Mouse (Mus musculus) intestine, postnatal 0 days (tissue): ENCODE results near the gene Odc1. TPM values are rescaled to one million over a fixed set of nuclear protein-coding genes. Genes with fewer than 3 reads are reported as not detected.
"Not testable (repeated sequence)": the region's sequence is repeated elsewhere in the genome, so short reads cannot be mapped to it uniquely, and the experiment has no call there.

Experiments used
- ATAC-seq: fragments of 200-750 bp; cut with Nextera tagmentation; 2 replicates; pipeline ENCODE4 v1.8.0; 2017; ENCODE audit warnings: mild to moderate bottlenecking, moderate TSS enrichment, moderate library complexity
- H3K27ac ChIP-seq: fragments of 300-500 bp; sonication (generic); 2 replicates; pipeline ENCODE4 v1.5.1; 2014; ENCODE audit warnings: mild to moderate bottlenecking, low read depth, low read length, moderate library complexity
- H3K27me3 ChIP-seq: fragments of 300-500 bp; sonication (generic); replicated peaks from 2 replicates; pipeline ENCODE4 v1.6.1; 2014; ENCODE audit warnings: low read length, mixed read lengths; ENCODE audit not compliant: control insufficient read depth, insufficient read depth
- H3K36me3 ChIP-seq: fragments of 300-500 bp; sonication (generic); 2 replicates; pipeline ENCODE4 v1.6.1; 2014; ENCODE audit warnings: mild to moderate bottlenecking, moderate library complexity; ENCODE audit not compliant: control insufficient read depth, insufficient read depth
- H3K4me1 ChIP-seq: fragments of 300-500 bp; sonication (generic); replicated peaks from 2 replicates; pipeline ENCODE4 v1.6.1; 2014; ENCODE audit warnings: antibody characterized with exemption, low read length, mixed read lengths; ENCODE audit not compliant: control insufficient read depth, insufficient read depth
- H3K4me2 ChIP-seq: fragments of 300-500 bp; sonication (generic); replicated peaks from 2 replicates; pipeline ENCODE4 v1.6.1; 2014; ENCODE audit warnings: low read depth, mild to moderate bottlenecking, moderate library complexity
- H3K4me3 ChIP-seq: fragments of 300-500 bp; sonication (generic); 2 replicates; pipeline ENCODE4 v1.5.1; 2014; ENCODE audit warnings: low read depth, low read length
- H3K9ac ChIP-seq: fragments of 300-500 bp; sonication (generic); 2 replicates; pipeline ENCODE4 v1.6.1; 2014; ENCODE audit warnings: mild to moderate bottlenecking, low read depth, low read length
- H3K9me3 ChIP-seq: fragments of 300-500 bp; sonication (generic); 2 replicates; pipeline ENCODE4 v1.6.1; 2016; ENCODE audit warnings: mixed run types; ENCODE audit not compliant: control insufficient read depth
- CTCF ChIP-seq: sonication (generic); IDR thresholded peaks from 2 replicates; pipeline ENCODE4 v1.5.1; 2016; ENCODE audit warnings: low read depth, mild to moderate bottlenecking, control low read depth, antibody characterized with exemption, moderate library complexity
- WGBS: fragments of 180-500 bp; shearing (Covaris S2); extraction: QIAGEN DNeasy Blood & Tissue Kit; methylation state at CpG from one replicate; pipeline ENCODE4 v1.1.7; 2014; 5-methylcytosine and 5-hydroxymethylcytosine counted together
- polyA plus RNA-seq: library from polyadenylated mRNA; unstranded; fragments of >200 nt; fragmentation: Nextera tagmentation; extraction: Ambion mirVana; gene quantifications from 2 replicates; pipeline ENCODE4 v1.2.1, GENCODE M21; 2015

Odc1 gene
- polyA plus RNA-seq, 1 experiment from 2014 or later = 87.8 TPM

DNA sequence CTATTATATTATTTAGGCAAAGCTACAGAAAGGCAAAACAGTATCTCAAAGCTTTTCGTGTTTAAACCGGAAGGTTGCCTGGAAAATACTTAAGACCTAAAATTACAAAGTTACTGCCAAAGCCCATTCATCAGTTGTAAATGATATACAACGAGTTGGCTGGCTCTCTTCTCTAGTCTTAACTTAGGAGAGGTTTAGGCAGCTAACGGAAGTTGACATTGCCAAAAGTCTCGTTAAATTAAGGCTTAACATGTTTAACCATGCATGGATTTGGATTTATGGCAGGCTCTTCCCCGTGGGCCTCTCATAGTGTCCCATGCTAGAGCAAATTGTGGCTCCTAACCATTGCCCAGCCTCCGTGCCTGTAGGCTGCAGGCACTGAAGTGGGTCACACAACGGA lies 1.3 kb downstream of the Odc1 start:
- TF ChIP-seq CTCF = no peak
- H3K9ac ChIP-seq = peak overlapping the region; percentile 78
- H3K4me2 ChIP-seq = peak overlapping the region; percentile 74
- H3K4me1 ChIP-seq = peaks cover 9% of the 10 kb centered on the region; the same call in 1 of the 2 replicates
- WGBS = 2% methylated on average over 8 of the region's 8 CpGs
- peak overlapping the region; percentile 89 for H3K4me3 ChIP-seq
- H3K36me3 ChIP-seq = peaks cover 36% of the 10 kb centered on the region
- H3K9me3 ChIP-seq = no peaks in the 10 kb centered on the region
- H3K27me3 ChIP-seq = no peaks in the 10 kb centered on the region
- H3K27ac ChIP-seq = no peak overlapping the region
- no peak for ATAC-seq

DNA sequence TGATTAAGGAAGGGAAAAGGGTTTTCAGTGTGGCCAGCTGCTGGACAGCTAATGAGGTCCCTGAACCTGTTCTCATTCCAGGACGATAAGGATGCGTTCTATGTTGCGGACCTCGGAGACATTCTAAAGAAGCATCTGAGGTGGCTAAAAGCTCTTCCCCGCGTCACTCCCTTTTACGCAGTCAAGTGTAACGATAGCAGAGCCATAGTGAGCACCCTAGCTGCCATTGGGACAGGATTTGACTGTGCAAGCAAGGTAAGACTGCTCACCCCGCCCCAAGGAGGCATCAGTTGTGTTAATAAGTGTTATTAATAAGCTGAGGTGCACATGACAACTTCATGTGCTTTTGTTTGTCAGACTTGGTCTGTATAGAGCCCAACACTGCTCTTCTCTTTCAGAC lies 3.0 kb downstream of the Odc1 start:
- 90% methylated on average over 9 of the region's 9 CpGs for WGBS
- not testable (repeated sequence) for H3K9me3 ChIP-seq, H3K4me3 ChIP-seq, H3K27me3 ChIP-seq, ATAC-seq, H3K27ac ChIP-seq, H3K4me1 ChIP-seq, H3K4me2 ChIP-seq, H3K9ac ChIP-seq
- H3K36me3 ChIP-seq = peaks cover 36% of the 10 kb centered on the region

GRCm38 (mm10) chr12:17548505-17548904 lies 3.9 kb downstream of the Odc1 start:
- 63% methylated on average over 5 of the region's 5 CpGs for WGBS
- Histone ChIP-seq H3K4me1 (peaks cover 9% of the 10 kb centered on the region; the same call in 1 of the 2 replicates), H3K27me3 (no peaks in the 10 kb centered on the region), H3K36me3 (peaks cover 36% of the 10 kb centered on the region), H3K27ac (no peak overlapping the region), H3K4me3 (no peak overlapping the region), H3K9ac (no peak overlapping the region), H3K4me2 (no peak overlapping the region), H3K9me3 (no peaks in the 10 kb centered on the region)
- TF ChIP-seq CTCF = no peak
- no peak for ATAC-seq

GRCm38 (mm10) chr12:17549421-17549820 lies 4.8 kb downstream of the Odc1 start:
- H3K9me3 ChIP-seq, H3K27ac ChIP-seq, ATAC-seq, H3K27me3 ChIP-seq, H3K4me2 ChIP-seq, H3K4me1 ChIP-seq, H3K4me3 ChIP-seq, H3K9ac ChIP-seq: not testable (repeated sequence)
- whole genome bisulfite sequencing = 77% methylated on average over 5 of the region's 5 CpGs
- peaks cover 36% of the 10 kb centered on the region for H3K36me3 ChIP-seq

DNA sequence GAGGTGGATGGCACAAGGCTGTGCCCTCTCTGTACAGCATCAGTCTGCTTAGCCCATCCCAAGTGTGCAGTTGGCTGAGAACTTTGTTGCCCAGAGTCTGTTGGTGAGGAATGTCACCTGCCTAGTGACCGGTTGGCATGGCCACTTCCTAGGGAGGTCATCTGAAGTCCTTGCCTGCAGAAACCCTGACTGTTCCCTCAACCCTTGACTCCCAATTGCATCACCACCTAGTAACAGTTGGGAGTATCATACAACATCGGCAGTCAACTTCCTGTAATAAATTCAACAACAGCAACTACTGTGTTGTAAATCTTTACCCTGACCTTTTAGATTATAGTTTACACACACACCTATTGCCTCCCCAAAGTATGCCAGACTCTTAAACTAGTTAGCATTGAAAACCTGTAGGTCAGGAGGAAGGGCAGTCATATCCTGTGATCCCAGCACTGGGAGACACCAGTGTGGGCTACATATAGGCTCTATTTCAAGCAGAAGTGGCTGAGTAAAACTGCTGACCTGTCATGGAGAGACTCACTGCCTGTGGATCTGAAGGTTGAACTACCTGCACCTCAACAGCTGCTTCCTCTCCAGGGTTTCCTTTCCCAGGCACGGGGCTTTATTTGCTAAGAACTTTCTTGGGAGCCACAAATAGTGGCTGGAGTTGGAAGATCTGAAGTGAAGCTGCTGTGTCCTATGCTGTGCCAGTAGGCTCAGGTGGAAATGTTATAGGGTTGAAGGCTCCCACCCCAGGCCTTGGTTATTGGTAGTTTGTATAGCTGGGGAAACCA lies 6.8 kb downstream of the Odc1 start:
- 30% methylated on average over 3 of the region's 3 CpGs for WGBS
- Histone ChIP-seq H3K36me3 (peaks cover 36% of the 10 kb centered on the region), H3K9me3 (no peaks in the 10 kb centered on the region), H3K4me1 (0 out of 2 replicates have a peak, but pooled peaks cover under 1% of the 10 kb centered on the region), H3K27me3 (no peaks in the 10 kb centered on the region), H3K4me2 (no peak overlapping the region), H3K4me3 (no peak overlapping the region), H3K27ac (peak overlapping the region; percentile 46), H3K9ac (no peak overlapping the region)
- TF ChIP-seq CTCF = no peak
- peak; percentile 88 for ATAC-seq

DNA sequence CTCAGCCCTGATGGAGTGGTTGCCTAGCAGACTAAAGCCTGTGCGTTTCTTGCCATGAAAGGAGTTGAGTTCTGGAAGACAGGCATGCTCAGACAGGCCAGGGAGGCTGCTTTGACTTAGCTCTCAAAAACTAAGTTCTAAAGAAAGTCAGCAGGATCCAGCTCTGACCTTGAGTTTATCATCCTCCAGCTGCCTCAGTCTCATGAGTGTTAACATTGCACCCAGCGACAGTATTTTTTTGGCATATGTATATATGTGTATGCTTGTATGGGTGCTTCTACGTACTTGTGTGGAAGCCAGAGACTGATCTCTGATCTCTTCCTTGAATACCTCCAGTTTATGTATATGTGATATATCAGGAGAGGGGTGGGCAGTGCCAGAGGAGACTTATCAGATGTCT lies 7.8 kb downstream of the Odc1 start:
- Histone ChIP-seq H3K9ac (no peak overlapping the region), H3K27ac (no peak overlapping the region), H3K36me3 (peaks cover 31% of the 10 kb centered on the region), H3K9me3 (no peaks in the 10 kb centered on the region), H3K4me1 (no peaks in the 10 kb centered on the region), H3K4me2 (no peak overlapping the region), H3K27me3 (no peaks in the 10 kb centered on the region), H3K4me3 (no peak overlapping the region)
- ATAC-seq = no peak
- WGBS = 80% methylated on average over 3 of the region's 3 CpGs
- TF ChIP-seq CTCF = no peak
